Mouse (Mus musculus): ENCODE data around the gene Ebf4.
A peak's percentile ranks its signal among the peaks of the same experiment; 100 is the strongest.

Gene Ebf4

GRCm38 (mm10) chr2:130295331-130296133 is 563 bp downstream of the Ebf4 start:
- no peak for DNase-seq (ENCODE audit: low read depth)

GRCm38 (mm10) chr2:130296134-130296745 is 1.3 kb downstream of the Ebf4 start:
- no peak for DNase-seq (ENCODE audit: low read depth)

GRCm38 (mm10) chr2:130297580-130297979 is 2.6 kb downstream of the Ebf4 start:
- no peak for DNase-seq (ENCODE audit: low read depth)

- DNase-seq (ENCODE audit: low read depth) = no peak
Measured at GRCm38 (mm10) chr2:130303014-130303413, 8.0 kb downstream of the Ebf4 start.

GRCm38 (mm10) chr2:130327057-130327456 is 32.1 kb downstream of the Ebf4 start:
- no peak for DNase-seq (ENCODE audit: low read depth)

- DNase-seq (ENCODE audit: low read depth) = no peak
Measured at GRCm38 (mm10) chr2:130329502-130329901, 34.5 kb downstream of the Ebf4 start.

- DNase-seq (ENCODE audit: low read depth) = no peak
Measured at GRCm38 (mm10) chr2:130335112-130335511, 40.1 kb downstream of the Ebf4 start.

- peak; percentile 24 for DNase-seq (ENCODE audit: low read depth)
Measured at GRCm38 (mm10) chr2:130340464-130341219, 45.7 kb downstream of the Ebf4 start.

GRCm38 (mm10) chr2:130341220-130341580 is 46.2 kb downstream of the Ebf4 start:
- DNase-seq (ENCODE audit: low read depth) = no peak

GRCm38 (mm10) chr2:130350376-130350775 is 55.4 kb downstream of the Ebf4 start:
- no peak for DNase-seq (ENCODE audit: low read depth)

- no peak for DNase-seq (ENCODE audit: low read depth)
Measured at GRCm38 (mm10) chr2:130351758-130352339, 56.9 kb downstream of the Ebf4 start.

- DNase-seq (ENCODE audit: low read depth) = no peak
Measured at GRCm38 (mm10) chr2:130353411-130353810, 58.4 kb downstream of the Ebf4 start.

- no peak for DNase-seq (ENCODE audit: low read depth)
Measured at GRCm38 (mm10) chr2:130353889-130354288, 58.9 kb downstream of the Ebf4 start.

GRCm38 (mm10) chr2:130357551-130357950 is 62.6 kb downstream of the Ebf4 start:
- DNase-seq (ENCODE audit: low read depth) = no peak

GRCm38 (mm10) chr2:130358852-130359251 is 63.9 kb downstream of the Ebf4 start:
- DNase-seq (ENCODE audit: low read depth) = no peak

- DNase-seq (ENCODE audit: low read depth) = peak; percentile 46
Measured at GRCm38 (mm10) chr2:130362511-130363026, 67.6 kb downstream of the Ebf4 start.

GRCm38 (mm10) chr2:130365211-130366094 is 70.5 kb downstream of the Ebf4 start:
- DNase-seq (ENCODE audit: low read depth) = no peak

- DNase-seq (ENCODE audit: low read depth) = no peak
Measured at GRCm38 (mm10) chr2:130367386-130367785, 72.4 kb downstream of the Ebf4 start.

GRCm38 (mm10) chr2:130373026-130373425 is 78.1 kb downstream of the Ebf4 start:
- DNase-seq (ENCODE audit: low read depth) = peak; percentile 26

- DNase-seq (ENCODE audit: low read depth) = no peak
Measured at GRCm38 (mm10) chr2:130374951-130375350, 80.0 kb downstream of the Ebf4 start.

- peak; percentile 19 for DNase-seq (ENCODE audit: low read depth)
Measured at GRCm38 (mm10) chr2:130383205-130383604, 88.2 kb downstream of the Ebf4 start.

All from 416B (cell line).